Mouse (Mus musculus): ENCODE results near the gene Pou2f3. TPM values are rescaled to one million over a fixed set of nuclear protein-coding genes. Genes with fewer than 3 reads are reported as not detected.

The Pou2f3 gene
- 1.1 and 1.2 TPM in 2 replicates for polyA plus RNA-seq (2012; rRNA removed)

DNA sequence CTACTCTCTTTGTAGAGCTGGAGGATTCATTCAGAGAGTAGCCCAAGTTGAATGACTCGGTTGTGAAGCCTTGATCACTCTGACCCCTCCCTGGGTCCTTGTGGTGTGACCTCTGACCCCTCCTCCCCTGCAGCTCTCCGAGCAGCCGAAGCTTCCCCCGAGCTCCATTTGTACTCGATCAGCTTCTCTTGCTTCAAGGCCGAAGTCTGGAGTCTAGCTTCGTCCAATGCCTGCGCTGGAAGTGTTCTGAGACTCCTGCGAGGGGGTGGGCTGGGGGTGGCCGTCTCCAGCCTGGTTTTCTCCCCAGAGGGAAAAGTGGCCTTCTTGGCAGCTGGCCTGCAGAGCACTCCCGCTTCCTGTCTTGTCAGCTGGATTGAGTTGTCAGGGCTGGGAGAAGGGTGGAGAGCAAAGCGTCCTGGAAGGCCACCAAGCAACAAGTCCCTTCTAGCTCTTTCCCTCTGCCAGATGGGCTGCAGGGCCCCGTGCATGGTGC lies at the start of gene Pou2f3:
Gene Pou2f3, minus strand, starts transcription at position 180 of the 493 bp plus-strand sequence.
- H3K36me3 ChIP-seq (ENCODE audit: control insufficient read depth, insufficient read depth, low read length) = no peaks in the 10 kb centered on the region
- TF ChIP-seq CTCF (IDR thresholded peaks at IDR 0.05; ENCODE audit: control insufficient read depth, insufficient read depth, insufficient replicate concordance, low read depth, low read length) (no peak), POLR2A (IDR thresholded peaks at IDR 0.05; ENCODE audit: control insufficient read depth, low read depth, low read length) (no peak)
- no peak within 1 kb of the TSS for H3K27ac ChIP-seq (ENCODE audit: control insufficient read depth, insufficient read depth, low read depth, low read length)
- no peak within 1 kb of the TSS for H3K4me3 ChIP-seq (ENCODE audit: control insufficient read depth, low read depth, low read length)
- no peaks in the 10 kb centered on the region for H3K27me3 ChIP-seq (ENCODE audit: control insufficient read depth, insufficient read depth, low read length)
- no peaks in the 10 kb centered on the region; the same call in 1 of the 2 replicates for H3K4me1 ChIP-seq (ENCODE audit: control insufficient read depth, insufficient read depth, low read length)

DNA sequence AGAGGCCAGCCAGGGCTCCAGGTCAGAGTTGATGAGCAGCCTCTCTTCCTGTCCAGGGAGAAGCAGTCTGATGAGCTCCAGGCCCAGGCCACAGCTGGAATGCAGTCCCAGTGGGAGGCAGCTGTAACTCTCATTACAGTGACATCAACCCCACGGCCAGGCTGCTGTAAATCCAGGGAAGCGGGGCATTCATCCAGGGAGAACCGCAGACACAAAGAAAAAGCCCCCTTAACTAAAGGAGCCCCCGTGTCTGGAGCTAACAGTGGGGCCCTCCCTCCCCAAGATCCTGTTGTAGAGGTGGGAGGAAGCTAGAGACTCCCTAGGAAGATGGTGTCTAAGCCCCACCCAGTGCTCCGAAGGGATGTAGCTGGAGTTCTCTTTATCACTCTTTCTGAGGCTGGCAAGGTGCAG lies 43.1 kb upstream of the Pou2f3 start:
- no peaks in the 10 kb centered on the region for H3K4me1 ChIP-seq (ENCODE audit: control insufficient read depth, insufficient read depth, low read length)
- TF ChIP-seq POLR2A (IDR thresholded peaks at IDR 0.05; ENCODE audit: control insufficient read depth, low read depth, low read length) = no peak
- TF ChIP-seq CTCF (IDR thresholded peaks at IDR 0.05; ENCODE audit: control insufficient read depth, insufficient read depth, insufficient replicate concordance, low read depth, low read length) = no peak
- H3K4me3 ChIP-seq (ENCODE audit: control insufficient read depth, low read depth, low read length) = no peak overlapping the region
- no peaks in the 10 kb centered on the region for H3K36me3 ChIP-seq (ENCODE audit: control insufficient read depth, insufficient read depth, low read length)
- no peaks in the 10 kb centered on the region for H3K27me3 ChIP-seq (ENCODE audit: control insufficient read depth, insufficient read depth, low read length)
- no peak overlapping the region for H3K27ac ChIP-seq (ENCODE audit: control insufficient read depth, insufficient read depth, low read depth, low read length)

GRCm38 (mm10) chr9:43252790-43253189 lies 42.6 kb upstream of the Pou2f3 start:
- H3K27ac ChIP-seq (ENCODE audit: control insufficient read depth, insufficient read depth, low read depth, low read length) = no peak overlapping the region
- H3K4me1 ChIP-seq (ENCODE audit: control insufficient read depth, insufficient read depth, low read length) = no peaks in the 10 kb centered on the region
- H3K36me3 ChIP-seq (ENCODE audit: control insufficient read depth, insufficient read depth, low read length) = no peaks in the 10 kb centered on the region
- TF ChIP-seq CTCF (IDR thresholded peaks at IDR 0.05; ENCODE audit: control insufficient read depth, insufficient read depth, insufficient replicate concordance, low read depth, low read length) = no peak
- TF ChIP-seq POLR2A (IDR thresholded peaks at IDR 0.05; ENCODE audit: control insufficient read depth, low read depth, low read length) = no peak
- H3K27me3 ChIP-seq (ENCODE audit: control insufficient read depth, insufficient read depth, low read length) = no peaks in the 10 kb centered on the region
- H3K4me3 ChIP-seq (ENCODE audit: control insufficient read depth, low read depth, low read length) = no peak overlapping the region

- Histone ChIP-seq H3K27ac (ENCODE audit: control insufficient read depth, insufficient read depth, low read depth, low read length) (no peak overlapping the region), H3K4me1 (ENCODE audit: control insufficient read depth, insufficient read depth, low read length) (no peaks in the 10 kb centered on the region), H3K27me3 (ENCODE audit: control insufficient read depth, insufficient read depth, low read length) (no peaks in the 10 kb centered on the region), H3K4me3 (ENCODE audit: control insufficient read depth, low read depth, low read length) (no peak overlapping the region), H3K36me3 (ENCODE audit: control insufficient read depth, insufficient read depth, low read length) (no peaks in the 10 kb centered on the region)
- TF ChIP-seq POLR2A (IDR thresholded peaks at IDR 0.05; ENCODE audit: control insufficient read depth, low read depth, low read length) (no peak), CTCF (IDR thresholded peaks at IDR 0.05; ENCODE audit: control insufficient read depth, insufficient read depth, insufficient replicate concordance, low read depth, low read length) (no peak)
These were observed 41.6 kb upstream of the Pou2f3 start for GRCm38 (mm10) chr9:43251786-43252185.

DNA sequence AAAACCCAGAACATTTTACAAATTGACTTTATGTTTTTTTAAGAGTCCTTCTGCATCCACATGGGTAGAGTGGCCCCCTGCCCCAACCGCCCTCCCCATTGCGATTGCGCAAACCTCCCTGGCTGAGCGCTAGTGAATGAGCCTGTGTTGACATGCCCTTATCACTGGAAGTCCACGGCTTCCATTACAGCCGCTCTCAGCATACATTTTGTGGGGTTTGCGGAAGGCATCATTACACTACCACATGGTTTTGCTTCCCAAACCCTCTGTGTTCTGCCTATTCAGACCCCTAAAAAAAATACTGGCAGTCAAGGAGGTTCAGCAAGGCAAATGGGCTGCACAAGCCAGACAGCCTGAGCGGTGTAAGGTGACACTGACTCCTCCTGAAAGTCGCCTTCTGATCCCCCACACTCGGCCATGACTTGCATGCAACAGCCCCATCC lies 36.6 kb upstream of the Pou2f3 start:
- 0 out of 2 replicates have a peak, but pooled peaks cover 2% of the 10 kb centered on the region for H3K4me1 ChIP-seq (ENCODE audit: control insufficient read depth, insufficient read depth, low read length)
- no peaks in the 10 kb centered on the region for H3K27me3 ChIP-seq (ENCODE audit: control insufficient read depth, insufficient read depth, low read length)
- no peak for TF ChIP-seq POLR2A (IDR thresholded peaks at IDR 0.05; ENCODE audit: control insufficient read depth, low read depth, low read length)
- no peak for TF ChIP-seq CTCF (IDR thresholded peaks at IDR 0.05; ENCODE audit: control insufficient read depth, insufficient read depth, insufficient replicate concordance, low read depth, low read length)
- no peak overlapping the region for H3K4me3 ChIP-seq (ENCODE audit: control insufficient read depth, low read depth, low read length)
- no peaks in the 10 kb centered on the region for H3K36me3 ChIP-seq (ENCODE audit: control insufficient read depth, insufficient read depth, low read length)
- H3K27ac ChIP-seq (ENCODE audit: control insufficient read depth, insufficient read depth, low read depth, low read length) = no peak overlapping the region

GRCm38 (mm10) chr9:43245801-43246570 lies 35.8 kb upstream of the Pou2f3 start:
- no peak overlapping the region for H3K4me3 ChIP-seq (ENCODE audit: control insufficient read depth, low read depth, low read length)
- no peak for TF ChIP-seq POLR2A (IDR thresholded peaks at IDR 0.05; ENCODE audit: control insufficient read depth, low read depth, low read length)
- TF ChIP-seq CTCF (IDR thresholded peaks at IDR 0.05; ENCODE audit: control insufficient read depth, insufficient read depth, insufficient replicate concordance, low read depth, low read length) = no peak
- no peaks in the 10 kb centered on the region for H3K27me3 ChIP-seq (ENCODE audit: control insufficient read depth, insufficient read depth, low read length)
- no peak overlapping the region for H3K27ac ChIP-seq (ENCODE audit: control insufficient read depth, insufficient read depth, low read depth, low read length)
- H3K36me3 ChIP-seq (ENCODE audit: control insufficient read depth, insufficient read depth, low read length) = no peaks in the 10 kb centered on the region
- 0 out of 2 replicates have a peak, but pooled peaks cover 2% of the 10 kb centered on the region for H3K4me1 ChIP-seq (ENCODE audit: control insufficient read depth, insufficient read depth, low read length)

- peaks cover 7% of the 10 kb centered on the region for H3K27me3 ChIP-seq (ENCODE audit: control insufficient read depth, insufficient read depth, low read length)
- no peaks in the 10 kb centered on the region for H3K36me3 ChIP-seq (ENCODE audit: control insufficient read depth, insufficient read depth, low read length)
- TF ChIP-seq POLR2A (IDR thresholded peaks at IDR 0.05; ENCODE audit: control insufficient read depth, low read depth, low read length) (no peak), CTCF (IDR thresholded peaks at IDR 0.05; ENCODE audit: control insufficient read depth, insufficient read depth, insufficient replicate concordance, low read depth, low read length) (no peak)
- H3K27ac ChIP-seq (ENCODE audit: control insufficient read depth, insufficient read depth, low read depth, low read length) = no peak overlapping the region
- H3K4me3 ChIP-seq (ENCODE audit: control insufficient read depth, low read depth, low read length) = no peak overlapping the region
- H3K4me1 ChIP-seq (ENCODE audit: control insufficient read depth, insufficient read depth, low read length) = peaks cover 8% of the 10 kb centered on the region
These were observed 32.3 kb upstream of the Pou2f3 start for GRCm38 (mm10) chr9:43242432-43242831.

All from testis, adult 2 months (tissue).